Mouse (Mus musculus) bone marrow macrophage, adult 2 months (primary cell): ENCODE results near the gene Spem1.

ENCODE experiments used
- CTCF ChIP-seq: IDR thresholded peaks from 2 replicates; pipeline ENCODE4 v1.5.1; 2012; ENCODE audit warnings: low read depth, mild to moderate bottlenecking, low read length, moderate library complexity
- POLR2A ChIP-seq: IDR thresholded peaks from 2 replicates; pipeline ENCODE4 v1.6.1; 2012; ENCODE audit warnings: mild to moderate bottlenecking, low read depth, low read length, borderline replicate concordance

GRCm38 (mm10) chr11:69800392-69801197 lies 21.4 kb downstream of the Spem1 start:
- TF ChIP-seq CTCF, result no peak
- no peak for TF ChIP-seq POLR2A
